Mouse (Mus musculus): ENCODE data around the gene Cbr2. TPM values are rescaled to one million over a fixed set of nuclear protein-coding genes. Genes with fewer than 3 reads are reported as not detected.
A peak's percentile ranks its signal among the peaks of the same experiment; 100 is the strongest.

Gene Cbr2
- polyA plus RNA-seq, 1 experiment from 2014 or later, result 0.97 TPM

- H3K4me1 ChIP-seq (replicated peaks), result peaks cover 12% of the 10 kb centered on the region
- H3K27me3 ChIP-seq, result no peaks in the 10 kb centered on the region
- no peak overlapping the region for H3K4me3 ChIP-seq
- no peak for ATAC-seq (ENCODE audit: low FRiP score, low read depth)
- H3K4me2 ChIP-seq, result no peak overlapping the region
- H3K27ac ChIP-seq (replicated peaks), result no peak overlapping the region
- WGBS, result 66% methylated on average over 11 of the region's 11 CpGs
- no peaks in the 10 kb centered on the region for H3K36me3 ChIP-seq
- no peaks in the 10 kb centered on the region for H3K9me3 ChIP-seq
- H3K9ac ChIP-seq, result no peak overlapping the region
These were observed 3.2 kb downstream of the Cbr2 start for GRCm38 (mm10) chr11:120728530-120729240.

- no peak for ATAC-seq (ENCODE audit: low FRiP score, low read depth)
- no peaks in the 10 kb centered on the region for H3K36me3 ChIP-seq
- peaks cover 22% of the 10 kb centered on the region for H3K4me1 ChIP-seq (replicated peaks)
- H3K27ac ChIP-seq (replicated peaks), result no peak overlapping the region
- H3K27me3 ChIP-seq, result no peaks in the 10 kb centered on the region
- 0 out of 2 replicates have a peak overlapping the region, but pooled peaks have one; percentile 49 for H3K4me3 ChIP-seq
- H3K9ac ChIP-seq, result no peak overlapping the region
- WGBS, result 61% methylated on average over 12 of the region's 12 CpGs
- no peaks in the 10 kb centered on the region for H3K9me3 ChIP-seq
- peak overlapping the region; percentile 94; the same call in 1 of the 2 replicates for H3K4me2 ChIP-seq
These were observed 4.3 kb downstream of the Cbr2 start for GRCm38 (mm10) chr11:120727564-120727963.

GRCm38 (mm10) chr11:120727169-120727527, 4.8 kb downstream of the Cbr2 start, which contains the start of gene Dcxr:
TSS of gene Dcxr (minus strand) at chr11:120727281.
- peak within 1 kb of the TSS; percentile 49 for H3K4me3 ChIP-seq
- peak within 1 kb of the TSS; percentile 56 for H3K9ac ChIP-seq
- peak; percentile 89 for ATAC-seq (ENCODE audit: low FRiP score, low read depth)
- peak within 1 kb of the TSS; percentile 94 for H3K4me2 ChIP-seq
- WGBS, result 1% methylated on average over 14 of the region's 14 CpGs
- H3K9me3 ChIP-seq, result no peaks in the 10 kb centered on the region
- no peaks in the 10 kb centered on the region for H3K36me3 ChIP-seq
- peaks cover 26% of the 10 kb centered on the region for H3K4me1 ChIP-seq (replicated peaks)
- no peak within 1 kb of the TSS for H3K27ac ChIP-seq (replicated peaks)
- no peaks in the 10 kb centered on the region for H3K27me3 ChIP-seq

- Histone ChIP-seq H3K27ac (replicated peaks) (no peak overlapping the region), H3K36me3 (no peaks in the 10 kb centered on the region), H3K9me3 (no peaks in the 10 kb centered on the region), H3K9ac (peak overlapping the region; percentile 56), H3K4me3 (peak overlapping the region; percentile 49), H3K27me3 (no peaks in the 10 kb centered on the region), H3K4me2 (peak overlapping the region; percentile 94), H3K4me1 (replicated peaks) (peaks cover 30% of the 10 kb centered on the region)
- 18% methylated on average over 33 of the region's 36 CpGs for WGBS
- ATAC-seq (ENCODE audit: low FRiP score, low read depth), result peak; percentile 35
These were observed 5.4 kb downstream of the Cbr2 start for GRCm38 (mm10) chr11:120726243-120727168.

GRCm38 (mm10) chr11:120723509-120723908, 8.4 kb downstream of the Cbr2 start:
- Histone ChIP-seq H3K9me3 (no peaks in the 10 kb centered on the region), H3K4me2 (peak overlapping the region; percentile 75; the same call in 1 of the 2 replicates), H3K27ac (replicated peaks) (no peak overlapping the region), H3K4me1 (replicated peaks) (peaks cover 40% of the 10 kb centered on the region), H3K36me3 (peaks cover 4% of the 10 kb centered on the region; the same call in 1 of the 2 replicates), H3K9ac (no peak overlapping the region), H3K4me3 (no peak overlapping the region), H3K27me3 (no peaks in the 10 kb centered on the region)
- no peak for ATAC-seq (ENCODE audit: low FRiP score, low read depth)
- WGBS, result 87% methylated on average over 7 of the region's 7 CpGs

- 85% methylated on average over 11 of the region's 11 CpGs for WGBS
- H3K9ac ChIP-seq, result peak overlapping the region; percentile 89; the same call in 1 of the 2 replicates
- H3K27me3 ChIP-seq, result no peaks in the 10 kb centered on the region
- peak overlapping the region; percentile 57 for H3K4me3 ChIP-seq
- peaks cover 4% of the 10 kb centered on the region; the same call in 1 of the 2 replicates for H3K36me3 ChIP-seq
- H3K9me3 ChIP-seq, result no peaks in the 10 kb centered on the region
- H3K4me2 ChIP-seq, result peak overlapping the region; percentile 75
- H3K4me1 ChIP-seq (replicated peaks), result peaks cover 40% of the 10 kb centered on the region
- no peak overlapping the region for H3K27ac ChIP-seq (replicated peaks)
- ATAC-seq (ENCODE audit: low FRiP score, low read depth), result no peak
These were observed 9.0 kb downstream of the Cbr2 start for GRCm38 (mm10) chr11:120722761-120723382.

GRCm38 (mm10) chr11:120722067-120722630, 9.8 kb downstream of the Cbr2 start:
- ATAC-seq (ENCODE audit: low FRiP score, low read depth), result no peak; the same call in 1 of the 2 replicates
- Histone ChIP-seq H3K4me3 (peak overlapping the region; percentile 57), H3K9me3 (no peaks in the 10 kb centered on the region), H3K27me3 (no peaks in the 10 kb centered on the region), H3K4me2 (peak overlapping the region; percentile 75), H3K9ac (peak overlapping the region; percentile 89), H3K36me3 (peaks cover 11% of the 10 kb centered on the region), H3K27ac (replicated peaks) (peak overlapping the region; percentile 81; the same call in 1 of the 2 replicates), H3K4me1 (replicated peaks) (peaks cover 40% of the 10 kb centered on the region)
- 21% methylated on average over 21 of the region's 21 CpGs for WGBS

- Histone ChIP-seq H3K4me2 (peak within 1 kb of the TSS; percentile 75), H3K4me1 (replicated peaks) (peaks cover 33% of the 10 kb centered on the region), H3K27me3 (no peaks in the 10 kb centered on the region), H3K4me3 (peak within 1 kb of the TSS; percentile 57), H3K9ac (peak within 1 kb of the TSS; percentile 89), H3K27ac (replicated peaks) (peak within 1 kb of the TSS; percentile 81), H3K9me3 (no peaks in the 10 kb centered on the region), H3K36me3 (peaks cover 14% of the 10 kb centered on the region)
- WGBS, result under 1% methylated on average over 75 of the region's 90 CpGs
- ATAC-seq (ENCODE audit: low FRiP score, low read depth), result peak; percentile 86
These were observed 10.5 kb downstream of the Cbr2 start, which contains the start of gene Rac3 for GRCm38 (mm10) chr11:120721124-120722066. TSS of gene Rac3 (plus strand) at chr11:120721470.

- no peaks in the 10 kb centered on the region for H3K9me3 ChIP-seq
- whole genome bisulfite sequencing, result 10% methylated on average over 17 of the region's 17 CpGs
- H3K36me3 ChIP-seq, result peaks cover 18% of the 10 kb centered on the region
- peak overlapping the region; percentile 89 for H3K9ac ChIP-seq
- H3K27me3 ChIP-seq, result no peaks in the 10 kb centered on the region
- peak; percentile 24; the same call in 1 of the 2 replicates for ATAC-seq (ENCODE audit: low FRiP score, low read depth)
- peak overlapping the region; percentile 57 for H3K4me3 ChIP-seq
- peaks cover 35% of the 10 kb centered on the region for H3K4me1 ChIP-seq (replicated peaks)
- H3K27ac ChIP-seq (replicated peaks), result peak overlapping the region; percentile 81
- peak overlapping the region; percentile 75 for H3K4me2 ChIP-seq
These were observed 11.5 kb downstream of the Cbr2 start for GRCm38 (mm10) chr11:120720450-120720849.

- Histone ChIP-seq H3K4me3 (no peak overlapping the region), H3K4me1 (replicated peaks) (peaks cover 41% of the 10 kb centered on the region), H3K9ac (no peak overlapping the region), H3K4me2 (peak overlapping the region; percentile 75; the same call in 1 of the 2 replicates), H3K27ac (replicated peaks) (no peak overlapping the region), H3K36me3 (peaks cover 18% of the 10 kb centered on the region), H3K9me3 (no peaks in the 10 kb centered on the region), H3K27me3 (no peaks in the 10 kb centered on the region)
- WGBS, result 90% methylated on average over 13 of the region's 13 CpGs
- ATAC-seq (ENCODE audit: low FRiP score, low read depth), result no peak
These were observed 12.0 kb downstream of the Cbr2 start for GRCm38 (mm10) chr11:120719841-120720376.

All from hindbrain, embryonic 15.5 days (tissue).